Mouse (Mus musculus) stomach, adult 2 months (tissue): ENCODE measurements around the gene Kcnrg. TPM values are rescaled to one million over a fixed set of nuclear protein-coding genes. Genes with fewer than 3 reads are reported as not detected.

ENCODE experiments used
- polyA plus RNA-seq: library from polyadenylated mRNA; depleted of rRNA; stranded (reverse); fragments of >200 nt; gene quantifications from 2 replicates; pipeline ENCODE4 v1.2.3, GENCODE M21; 2012; rRNA removed

Kcnrg gene
- polyA plus RNA-seq = 0.04 TPM in 2 replicates

DNA sequence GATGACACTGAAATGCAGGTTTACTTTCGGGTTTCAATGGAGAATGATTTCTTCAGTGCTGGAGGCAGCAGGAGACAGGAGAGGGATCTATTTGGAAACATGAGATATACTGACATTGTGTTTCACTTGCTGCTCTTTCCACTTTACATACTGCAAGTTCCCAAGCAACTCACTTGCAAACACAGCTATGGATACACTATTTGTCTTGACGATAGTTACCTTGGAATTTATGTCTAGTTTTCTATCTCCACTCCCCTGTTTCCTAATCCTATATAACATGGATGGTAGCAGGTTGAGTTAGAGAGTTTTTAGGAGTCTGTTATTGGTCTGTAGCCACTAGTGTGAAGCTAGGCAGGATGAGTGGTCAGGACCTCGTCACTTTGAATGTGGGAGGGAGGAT lies at the start of gene Kcnrg:
TSS of gene Kcnrg (plus strand) at position 301 of the 400 bp plus-strand sequence.

GRCm38 (mm10) chr14:61597968-61598367 lies 9.3 kb upstream of the Kcnrg start, which contains the start of gene Trim13:
Trim13 (plus strand) TSS chr14:61598247.

Other genes with a start within 250 kb of the Kcnrg start
- gene Ebpl, start 247.0 kb upstream of the Kcnrg start, polyA plus RNA-seq = 1.2 and 2.0 TPM in 2 replicates
- 0.45 and 1.0 TPM in 2 replicates for gene Kpna3, start 167.6 kb upstream of the Kcnrg start, polyA plus RNA-seq
- 10.0 and 17.5 TPM in 2 replicates for gene Spryd7, start 50.6 kb upstream of the Kcnrg start, polyA plus RNA-seq
- 0.54 and 1.1 TPM in 2 replicates for gene Trim13, start 9.2 kb upstream of the Kcnrg start, polyA plus RNA-seq